Mouse (Mus musculus) cerebellum, adult 9-10 months (tissue): ENCODE measurements at regions not wholly inside any gene's neighbourhood (a gene's known extent, or its start where the extent isn't known, plus 50 kb on each side); places are given as distances from the start of the nearest gene placed in this dataset.
"Not testable (repeated sequence)": the region's sequence is repeated elsewhere in the genome, so short reads cannot be mapped to it uniquely, and the experiment has no call there.

ENCODE experiments used
- DNase-seq: peaks from one replicate; pipeline ENCODE4 v3.0.0; 2022

- not testable (repeated sequence) for DNase-seq
Observed at GRCm38 (mm10) chr17:17197229-17197628, 76.0 kb downstream of the Zfp97 start.

- no peak for DNase-seq
Observed at GRCm38 (mm10) chr17:17229069-17229468, 107.9 kb downstream of the Zfp97 start.

- DNase-seq, result peak; percentile 96
Observed at GRCm38 (mm10) chr17:17234329-17235185, 113.3 kb downstream of the Zfp97 start.

GRCm38 (mm10) chr17:17235186-17235482 is 113.9 kb downstream of the Zfp97 start:
- DNase-seq, result not testable (repeated sequence)
